Mouse (Mus musculus) hindbrain, embryonic 16.5 days (tissue): ENCODE results near the gene Rubcn. TPM values are rescaled to one million over a fixed set of nuclear protein-coding genes. Genes with fewer than 3 reads are reported as not detected.

Experiments
- ATAC-seq: fragments of 200-750 bp; cut with Nextera tagmentation; 2 replicates; pipeline ENCODE4 v1.8.0; 2017; ENCODE audit warnings: moderate TSS enrichment, moderate library complexity
- H3K27ac ChIP-seq: fragments of 300-500 bp; sonication (generic); 2 replicates; pipeline ENCODE4 v1.5.1; 2014; ENCODE audit warnings: low read depth, mild to moderate bottlenecking, control low read depth, low read length, moderate library complexity
- H3K27me3 ChIP-seq: fragments of 300-500 bp; sonication (generic); replicated peaks from 2 replicates; pipeline ENCODE4 v1.6.1; 2014; ENCODE audit warnings: low read length; ENCODE audit not compliant: control insufficient read depth, insufficient read depth
- H3K36me3 ChIP-seq: fragments of 300-500 bp; sonication (generic); 2 replicates; pipeline ENCODE4 v1.6.1; 2014; ENCODE audit warnings: mild to moderate bottlenecking, low read length, moderate library complexity, mixed read lengths; ENCODE audit not compliant: control insufficient read depth, insufficient read depth
- H3K4me1 ChIP-seq: fragments of 300-500 bp; sonication (generic); 2 replicates; pipeline ENCODE4 v1.6.1; 2014; ENCODE audit warnings: low read depth, low read length; ENCODE audit not compliant: control insufficient read depth, insufficient read depth
- H3K4me2 ChIP-seq: fragments of 300-500 bp; sonication (generic); 2 replicates; pipeline ENCODE4 v1.6.1; 2014; ENCODE audit warnings: mild to moderate bottlenecking, low read length, control low read depth, moderate library complexity
- H3K4me3 ChIP-seq: fragments of 300-500 bp; sonication (generic); 2 replicates; pipeline ENCODE4 v1.5.1; 2014; ENCODE audit warnings: mild to moderate bottlenecking, low read length, control low read depth, moderate library complexity
- H3K9ac ChIP-seq: fragments of 300-500 bp; sonication (generic); 2 replicates; pipeline ENCODE4 v1.6.1; 2014; ENCODE audit warnings: low read depth, mild to moderate bottlenecking, control low read depth, low read length, moderate library complexity
- H3K9me3 ChIP-seq: fragments of 300-500 bp; sonication (generic); 2 replicates; pipeline ENCODE4 v1.6.1; 2014; ENCODE audit warnings: mild to moderate bottlenecking, low read length, moderate library complexity; ENCODE audit not compliant: control insufficient read depth
- WGBS: fragments of 180-500 bp; shearing (Covaris S2); extraction: QIAGEN DNeasy Blood & Tissue Kit; methylation state at CpG from one replicate; pipeline ENCODE4 v1.1.7; 2014; 5-methylcytosine and 5-hydroxymethylcytosine counted together
- polyA plus RNA-seq: library from polyadenylated mRNA; unstranded; fragments of >200 nt; fragmentation: Nextera tagmentation; extraction: Ambion mirVana; gene quantifications from 2 replicates; pipeline ENCODE4 v1.2.1, GENCODE M21; 2015

Rubcn gene
- polyA plus RNA-seq, 1 experiment from 2014 or later, result 35.3 TPM

DNA sequence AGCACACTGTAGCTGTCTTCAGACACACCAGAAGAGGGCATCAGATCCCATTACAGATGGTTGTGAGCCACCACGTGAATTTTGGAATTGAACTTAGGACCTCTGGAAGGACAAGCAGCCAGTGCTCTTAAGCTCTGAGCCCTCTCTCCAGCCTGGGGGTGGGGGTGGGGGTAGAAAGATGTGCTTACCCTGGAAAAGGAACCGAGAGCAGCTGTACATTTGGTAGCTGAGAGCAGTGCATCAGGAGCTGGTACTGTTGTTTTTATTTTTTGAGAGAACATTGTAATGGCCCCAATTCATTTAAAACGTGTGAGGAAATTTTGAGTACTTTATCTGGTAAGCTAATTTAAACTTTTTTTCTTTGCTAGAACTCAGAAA, 24.5 kb upstream of the Rubcn start:
- Histone ChIP-seq H3K36me3 (peaks cover 13% of the 10 kb centered on the region), H3K9ac (no peak overlapping the region), H3K4me3 (no peak overlapping the region), H3K9me3 (no peaks in the 10 kb centered on the region), H3K27me3 (no peaks in the 10 kb centered on the region), H3K27ac (no peak overlapping the region), H3K4me2 (no peak overlapping the region), H3K4me1 (no peaks in the 10 kb centered on the region)
- WGBS, result 68% methylated on average over 3 of the region's 3 CpGs
- no peak for ATAC-seq

DNA sequence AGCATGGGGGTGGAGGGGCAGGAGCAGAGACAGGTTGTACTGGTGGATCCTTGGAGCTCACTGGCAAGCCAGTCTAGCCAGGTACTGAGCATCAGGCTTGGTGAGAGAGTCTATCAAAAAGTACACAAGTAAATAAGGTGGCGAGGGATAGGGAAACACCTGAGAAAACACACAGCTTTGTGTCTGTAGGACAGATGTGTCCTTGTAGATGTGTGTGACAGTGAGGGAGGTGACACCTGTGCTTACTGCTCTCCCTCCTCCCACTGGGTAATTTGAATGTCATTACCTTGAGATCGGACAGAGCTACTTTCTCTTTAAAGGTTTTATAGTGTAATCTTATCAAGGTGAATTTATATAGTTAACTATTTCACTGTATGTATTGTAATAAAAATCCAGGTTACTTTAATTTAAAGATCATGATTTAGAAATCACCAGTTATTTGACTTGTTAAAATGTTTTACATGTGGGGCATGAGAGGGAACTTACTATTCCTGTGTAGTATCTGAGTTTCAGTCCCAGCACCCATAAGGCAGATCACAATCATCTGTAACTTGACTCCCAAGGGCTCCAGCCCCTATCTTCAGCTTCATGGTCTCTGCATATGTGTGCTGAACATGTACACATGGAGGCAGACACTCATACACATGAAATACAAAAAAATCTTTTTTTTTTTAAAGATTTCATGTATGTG, 23.9 kb upstream of the Rubcn start:
- 93% methylated on average over 2 of the region's 2 CpGs for WGBS
- ATAC-seq, result no peak

DNA sequence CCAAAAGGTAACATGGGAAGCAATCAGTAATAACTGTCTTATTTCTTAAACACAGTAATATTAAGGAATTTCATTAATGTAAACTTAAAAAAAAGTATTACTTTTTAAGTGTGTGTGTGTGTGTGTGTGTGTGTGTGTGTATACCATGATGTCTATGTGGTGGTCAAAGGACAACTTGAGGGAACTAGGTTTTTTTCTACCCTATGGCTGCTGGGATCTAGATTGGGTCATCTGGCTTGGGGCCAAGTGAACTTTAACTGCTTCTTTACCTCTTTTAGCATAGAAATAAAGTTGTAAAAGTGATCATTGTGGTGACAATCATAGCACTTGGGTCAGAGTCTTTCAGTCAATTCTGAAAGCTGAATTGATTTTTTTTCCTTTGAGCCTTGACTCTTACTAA, 18.6 kb upstream of the Rubcn start:
- no peaks in the 10 kb centered on the region for H3K27me3 ChIP-seq
- peaks cover 28% of the 10 kb centered on the region for H3K36me3 ChIP-seq
- H3K4me1 ChIP-seq, result no peaks in the 10 kb centered on the region
- H3K4me2 ChIP-seq, result no peak overlapping the region
- H3K9me3 ChIP-seq, result no peaks in the 10 kb centered on the region
- no peak overlapping the region for H3K27ac ChIP-seq
- no peak overlapping the region for H3K9ac ChIP-seq
- H3K4me3 ChIP-seq, result no peak overlapping the region
- no peak for ATAC-seq

More for the DNA sequence above, 23.9 kb upstream of the Rubcn start:
- H3K27me3 ChIP-seq, result no peaks in the 10 kb centered on the region
- H3K9me3 ChIP-seq, result no peaks in the 10 kb centered on the region
- no peak overlapping the region for H3K27ac ChIP-seq
- no peak overlapping the region for H3K4me3 ChIP-seq
- H3K9ac ChIP-seq, result no peak overlapping the region
- no peak overlapping the region for H3K4me2 ChIP-seq
- H3K36me3 ChIP-seq, result peaks cover 13% of the 10 kb centered on the region
- no peaks in the 10 kb centered on the region for H3K4me1 ChIP-seq

DNA sequence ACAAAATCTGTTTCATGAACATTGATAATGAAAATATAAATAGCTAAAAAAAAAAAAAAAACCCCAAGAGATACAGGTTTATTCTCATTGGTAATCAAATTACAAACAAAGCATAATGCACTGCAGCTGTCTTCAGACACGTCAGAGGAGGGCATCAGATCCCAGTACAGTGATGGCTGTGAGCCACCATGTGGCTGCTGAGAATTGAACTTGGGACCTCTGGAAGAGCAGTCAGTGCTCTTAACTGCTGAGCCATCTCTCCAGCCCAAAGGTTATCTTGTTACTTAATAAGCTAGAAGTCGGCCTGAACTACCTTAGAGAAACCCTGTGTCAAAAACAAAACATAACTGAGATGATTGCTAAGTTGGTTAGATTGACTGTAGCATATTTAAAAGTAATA, 12.3 kb upstream of the Rubcn start:
- WGBS, result 49% methylated on average over 2 of the region's 2 CpGs

DNA sequence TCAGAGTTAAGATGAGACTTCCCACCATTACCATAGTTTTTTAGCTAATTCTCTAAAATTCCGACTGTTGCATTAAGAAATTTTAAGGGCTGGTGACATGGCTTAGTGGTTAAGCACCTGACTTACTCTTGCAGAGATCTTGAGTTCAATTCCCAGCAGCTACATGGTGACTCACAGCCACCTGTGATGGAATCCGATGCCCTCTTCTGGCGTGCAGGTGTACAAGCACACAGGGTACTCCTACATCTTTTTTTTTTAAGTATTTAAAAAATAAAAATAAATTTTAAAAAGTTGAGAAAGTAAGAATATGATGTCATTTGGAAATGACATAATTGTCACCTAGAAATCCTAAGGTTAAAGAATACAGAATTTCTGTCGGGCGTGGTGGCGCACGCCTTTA, 10.4 kb upstream of the Rubcn start:
- 91% methylated on average over 7 of the region's 7 CpGs for WGBS
- H3K36me3 ChIP-seq, result peaks cover 10% of the 10 kb centered on the region

More for the DNA sequence above, 12.3 kb upstream of the Rubcn start:
- H3K4me3 ChIP-seq, result no peak overlapping the region
- H3K36me3 ChIP-seq, result peaks cover 18% of the 10 kb centered on the region
- H3K9ac ChIP-seq, result no peak overlapping the region
- H3K4me1 ChIP-seq, result no peaks in the 10 kb centered on the region
- no peak overlapping the region for H3K27ac ChIP-seq
- no peaks in the 10 kb centered on the region for H3K9me3 ChIP-seq
- no peak overlapping the region for H3K4me2 ChIP-seq
- no peaks in the 10 kb centered on the region for H3K27me3 ChIP-seq
- no peak for ATAC-seq

DNA sequence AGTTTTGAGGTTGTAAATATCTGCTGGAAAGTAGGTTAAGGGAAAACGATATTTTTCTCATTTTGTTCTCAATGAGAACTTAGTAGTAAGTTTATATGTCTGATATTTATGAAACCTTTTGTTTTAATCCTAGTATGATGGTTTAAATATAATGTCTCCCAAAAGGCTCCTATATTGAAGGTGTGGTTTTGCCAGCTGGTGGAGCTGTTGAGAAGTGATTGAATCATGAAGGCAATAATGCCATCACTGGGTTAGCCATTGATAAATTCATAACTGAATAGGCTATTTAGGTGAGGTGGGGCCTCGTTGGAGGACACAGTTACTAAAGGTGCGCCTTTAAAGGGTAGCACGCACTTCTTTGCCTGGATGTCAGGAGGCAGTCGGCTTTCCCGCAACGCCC, 4.0 kb upstream of the Rubcn start:
- H3K27me3 ChIP-seq, result no peaks in the 10 kb centered on the region
- H3K9me3 ChIP-seq, result no peaks in the 10 kb centered on the region
- no peak overlapping the region for H3K9ac ChIP-seq
- ATAC-seq, result no peak
- H3K27ac ChIP-seq, result no peak overlapping the region
- H3K4me2 ChIP-seq, result no peak overlapping the region
- WGBS, result 88% methylated on average over 7 of the region's 7 CpGs
- H3K4me1 ChIP-seq, result peaks cover 11% of the 10 kb centered on the region
- 0 out of 2 replicates have a peak, but pooled peaks cover 2% of the 10 kb centered on the region for H3K36me3 ChIP-seq
- H3K4me3 ChIP-seq, result no peak overlapping the region

More for the DNA sequence above, 10.4 kb upstream of the Rubcn start:
- Histone ChIP-seq H3K9me3 (no peaks in the 10 kb centered on the region), H3K27ac (no peak overlapping the region), H3K27me3 (no peaks in the 10 kb centered on the region), H3K9ac (no peak overlapping the region), H3K4me2 (no peak overlapping the region), H3K4me1 (no peaks in the 10 kb centered on the region), H3K4me3 (no peak overlapping the region)
- ATAC-seq, result no peak

DNA sequence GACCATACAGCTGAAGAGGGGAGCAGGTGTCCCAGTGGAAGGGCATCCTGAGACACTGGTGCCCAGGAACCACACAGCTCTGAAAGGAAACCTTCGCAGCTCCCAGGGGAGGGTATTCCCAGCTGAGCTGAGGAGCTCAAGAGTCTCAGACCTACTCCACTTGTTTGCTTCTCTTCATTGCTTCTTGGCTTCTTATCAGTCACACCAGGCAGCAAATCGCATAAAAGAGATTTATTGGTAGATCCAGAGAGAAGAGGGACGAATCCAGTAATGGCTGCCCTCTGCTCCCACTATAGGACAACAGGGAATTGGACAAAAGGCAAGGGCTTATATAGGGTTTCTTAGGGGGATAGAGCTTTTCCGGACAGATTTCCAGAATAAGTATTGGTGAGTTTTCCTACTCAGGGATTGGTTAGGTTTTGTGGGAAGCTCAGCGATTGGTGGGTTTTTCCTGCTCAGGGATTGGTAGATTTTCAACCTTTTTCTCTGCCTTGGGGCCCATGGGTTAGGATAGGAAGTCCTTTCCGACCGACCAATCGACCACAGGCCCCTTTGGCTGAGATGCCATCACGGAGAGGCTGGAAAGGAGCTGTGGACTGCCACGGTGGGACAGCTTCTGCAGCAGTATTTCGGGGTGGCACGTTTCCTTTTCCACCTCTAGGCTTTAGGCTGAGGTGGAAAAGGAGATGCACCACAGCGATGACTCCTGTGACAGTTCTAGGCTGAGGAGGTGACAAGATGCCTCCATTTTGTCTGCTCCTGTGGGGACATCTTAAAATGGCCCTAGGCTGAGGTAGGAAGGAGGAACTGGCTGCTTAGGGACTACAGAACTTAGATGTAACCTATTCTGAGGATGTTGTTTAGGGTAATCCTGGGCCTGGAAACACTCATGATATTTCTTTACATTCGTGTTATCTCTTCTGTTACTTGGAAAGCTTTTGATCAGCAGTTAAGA, 1.7 kb upstream of the Rubcn start:
- no peaks in the 10 kb centered on the region for H3K36me3 ChIP-seq
- H3K4me1 ChIP-seq, result peaks cover 11% of the 10 kb centered on the region
- peak overlapping the region; percentile 60 for H3K4me3 ChIP-seq
- WGBS, result 84% methylated on average over 14 of the region's 14 CpGs
- peak overlapping the region; percentile 79 for H3K4me2 ChIP-seq
- no peak for ATAC-seq
- H3K27ac ChIP-seq, result no peak overlapping the region; the same call in 1 of the 2 replicates
- no peaks in the 10 kb centered on the region for H3K9me3 ChIP-seq
- peak overlapping the region; percentile 36; the same call in 1 of the 2 replicates for H3K9ac ChIP-seq
- H3K27me3 ChIP-seq, result no peaks in the 10 kb centered on the region

DNA sequence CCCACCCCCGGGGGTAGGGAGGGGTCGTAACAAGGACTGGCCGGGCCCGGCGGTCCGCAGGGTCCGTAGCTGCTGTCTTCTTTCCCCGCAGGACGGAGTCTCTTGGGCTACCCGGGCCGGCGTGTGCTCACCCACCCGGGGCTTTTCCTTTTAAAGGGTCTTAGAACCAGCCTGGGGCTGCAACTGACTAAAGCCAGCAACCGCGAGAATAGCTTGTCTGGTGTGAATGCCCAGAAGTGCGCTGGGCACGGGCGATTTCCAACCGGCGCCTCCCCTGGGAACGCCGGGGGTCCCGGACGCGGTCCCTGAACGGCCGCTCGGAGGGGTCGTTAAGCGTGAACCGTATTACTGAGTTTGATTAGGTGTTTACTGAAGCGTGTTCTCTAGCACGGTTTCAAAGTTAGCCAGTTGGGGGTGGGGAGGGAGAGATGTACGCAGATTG, 612 bp upstream of the Rubcn start:
- peak; percentile 48 for ATAC-seq

DNA sequence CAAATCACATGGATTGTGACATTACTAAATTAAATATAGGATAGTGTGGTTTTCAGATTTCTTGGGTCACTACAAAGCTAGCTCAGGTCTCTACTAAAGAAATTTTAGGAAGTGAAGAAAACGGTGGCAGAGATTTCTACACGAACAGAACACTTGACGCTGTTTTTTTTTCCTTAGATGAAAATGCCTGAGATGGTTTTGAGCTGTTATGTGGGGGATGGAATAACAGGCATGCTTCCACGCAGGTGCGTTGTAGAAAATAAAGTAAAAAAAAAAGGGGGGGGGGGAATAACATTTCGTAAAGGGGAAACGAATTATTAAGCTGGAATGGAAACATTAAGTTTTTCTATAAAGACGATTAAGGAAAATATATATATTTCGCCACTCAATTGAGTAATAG, 735 bp downstream of the Rubcn start:
- Histone ChIP-seq H3K4me2 (peak overlapping the region; percentile 59), H3K4me3 (peak overlapping the region; percentile 60), H3K9me3 (no peaks in the 10 kb centered on the region), H3K27me3 (no peaks in the 10 kb centered on the region), H3K27ac (peak overlapping the region; percentile 89), H3K9ac (peak overlapping the region; percentile 83; the same call in 1 of the 2 replicates), H3K36me3 (no peaks in the 10 kb centered on the region), H3K4me1 (peaks cover 11% of the 10 kb centered on the region)
- 28% methylated on average over 9 of the region's 9 CpGs for WGBS
- no peak for ATAC-seq

More for the DNA sequence above, 612 bp upstream of the Rubcn start:
- Histone ChIP-seq H3K9me3 (no peaks in the 10 kb centered on the region), H3K4me3 (peak overlapping the region; percentile 60), H3K4me1 (peaks cover 11% of the 10 kb centered on the region), H3K9ac (peak overlapping the region; percentile 84), H3K4me2 (peak overlapping the region; percentile 79), H3K27me3 (no peaks in the 10 kb centered on the region), H3K36me3 (no peaks in the 10 kb centered on the region), H3K27ac (peak overlapping the region; percentile 83)
- under 1% methylated on average over 31 of the region's 34 CpGs for WGBS
